Comparison of ENCODE assay signal across 9 mouse cellular contexts in genomic region chr3:57470981-57471601, GRCm38 (mm10). TPM values are rescaled to one million over a fixed set of nuclear protein-coding genes. Genes with fewer than 3 reads are reported as not detected.
DNase-seq lines count a peak whose midpoint lies in the region; ATAC-seq and TF ChIP-seq lines count a peak whose summit lies in the region.
"Had no signal": no experiment of that assay in that cellular context is flagged by ENCODE, and none has a peak within 500 bp of the region (broad histone marks: within the 10 kb centered on the region; RNA-seq: fewer than 3 reads in every experiment).

No protein-coding gene starts in this region.

- peak in 1 of 2 experiments; percentile 18 for DNase-seq in layer of hippocampus, adult 2 months (ENCODE audit: low spot score in 2 of 2)
- DNase-seq in layer of hippocampus, adult 18-20 months (ENCODE audit: low spot score in 2 of 2): no peak
- peak; percentile 61 for DNase-seq in embryonic facial prominence, embryonic 11.5 days (ENCODE audit: low spot score)
- peak; percentile 74 for DNase-seq in kidney, postnatal 0 days (ENCODE audit: low spot score)
- DNase-seq in lung, embryonic 14.5 days: peak; percentile 69
- DNase-seq in retina, embryonic 14.5 days (ENCODE audit: low spot score): peak; percentile 47

- H3K4me2 ChIP-seq in embryonic facial prominence, embryonic 11.5 days (ENCODE audit: low read depth, low read length): peak overlapping the region; percentile 19
- H3K4me2 ChIP-seq in heart, embryonic 14.5 days (ENCODE audit: low read length): peak overlapping the region; percentile 64
- peak overlapping the region; percentile 53 for H3K4me2 ChIP-seq in kidney, postnatal 0 days (ENCODE audit: low read length)
- peak overlapping the region; percentile 55 for H3K4me2 ChIP-seq in lung, embryonic 14.5 days

- TF ChIP-seq CTCF in layer of hippocampus, adult 2 months (conservative IDR thresholded peaks at IDR 0.05): no peak
- TF ChIP-seq CTCF in kidney, postnatal 0 days (IDR thresholded peaks at IDR 0.05; ENCODE audit: low read depth): no peak
- no peak for TF ChIP-seq CTCF in lung, embryonic 14.5 days (IDR thresholded peaks at IDR 0.05; ENCODE audit: low read depth)

- no peak overlapping the region for H3K9ac ChIP-seq in embryonic facial prominence, embryonic 11.5 days (replicated peaks; ENCODE audit: low read length)
- peak overlapping the region; percentile 57 for H3K9ac ChIP-seq in heart, embryonic 14.5 days (ENCODE audit: low read length)
- H3K9ac ChIP-seq in kidney, postnatal 0 days (ENCODE audit: low read depth, low read length): peak overlapping the region; percentile 40
- H3K9ac ChIP-seq in lung, embryonic 14.5 days: peak overlapping the region; percentile 35

- 4% methylated on average over 15 of the region's 15 CpGs for WGBS in embryonic facial prominence, embryonic 11.5 days
- 11% methylated on average over 15 of the region's 15 CpGs for WGBS in heart, embryonic 14.5 days
- WGBS in kidney, postnatal 0 days: 10% methylated on average over 15 of the region's 15 CpGs
- 7% methylated on average over 15 of the region's 15 CpGs for WGBS in lung, embryonic 14.5 days

- no peaks in the 10 kb centered on the region for H3K36me3 ChIP-seq in embryonic facial prominence, embryonic 11.5 days (replicated peaks; ENCODE audit: control insufficient read depth, insufficient read depth, low read depth, low read length)
- H3K36me3 ChIP-seq in heart, embryonic 14.5 days (ENCODE audit: control insufficient read depth, insufficient read depth, low read length): 0 out of 2 replicates have a peak, but pooled peaks cover 9% of the 10 kb centered on the region
- no peaks in the 10 kb centered on the region for H3K36me3 ChIP-seq in kidney, postnatal 0 days (ENCODE audit: insufficient read depth, low read length)
- H3K36me3 ChIP-seq in lung, embryonic 14.5 days (ENCODE audit: insufficient read depth): no peaks in the 10 kb centered on the region
- H3K36me3 ChIP-seq: G1E had no signal

- no peaks in the 10 kb centered on the region for H3K9me3 ChIP-seq in embryonic facial prominence, embryonic 11.5 days (replicated peaks; ENCODE audit: control insufficient read depth, low read length)
- no peaks in the 10 kb centered on the region for H3K9me3 ChIP-seq in heart, embryonic 14.5 days (ENCODE audit: control insufficient read depth, low read length)
- H3K9me3 ChIP-seq in kidney, postnatal 0 days (replicated peaks; ENCODE audit: low read length): no peaks in the 10 kb centered on the region
- no peaks in the 10 kb centered on the region for H3K9me3 ChIP-seq in lung, embryonic 14.5 days (ENCODE audit: low read depth, low read length)

- H3K4me3 ChIP-seq in layer of hippocampus, adult 2 months: peak overlapping the region; percentile 27
- H3K4me3 ChIP-seq in embryonic facial prominence, embryonic 11.5 days (ENCODE audit: low read depth, low read length): no peak overlapping the region
- H3K4me3 ChIP-seq in heart, embryonic 14.5 days (ENCODE audit: control insufficient read depth in 1 of 2, insufficient read depth in 1 of 2, low read depth in 1 of 2, low read length in 2 of 2): peak overlapping the region; percentile 25 to 28
- H3K4me3 ChIP-seq in kidney, postnatal 0 days (replicated peaks; ENCODE audit: low read depth, low read length): 0 out of 2 replicates have a peak overlapping the region, but pooled peaks have one; percentile 11
- H3K4me3 ChIP-seq in lung, embryonic 14.5 days (ENCODE audit: low read depth, low read length): peak overlapping the region; percentile 16; the same call in 1 of the 2 replicates

- ATAC-seq in embryonic facial prominence, embryonic 11.5 days (replicated peaks; ENCODE audit: insufficient number of reproducible peaks, low FRiP score, low TSS enrichment, low read depth): 0 out of 2 replicates have a peak, but pooled peaks have one; percentile 19
- peak; percentile 37; the same call in 1 of the 2 replicates for ATAC-seq in heart, embryonic 14.5 days (ENCODE audit: insufficient number of reproducible peaks, insufficient read depth, low FRiP score, low read depth)
- ATAC-seq in kidney, postnatal 0 days (replicated peaks; ENCODE audit: low FRiP score, low read depth): no peak
- ATAC-seq in lung, embryonic 14.5 days (ENCODE audit: insufficient read depth): peak; percentile 62
- no peak for ATAC-seq in activated CD4-positive, CD25-positive, alpha-beta regulatory T cell, adult 4 months

- H3K27ac ChIP-seq in layer of hippocampus, adult 2 months: peak overlapping the region; percentile 70
- peak overlapping the region; percentile 52; the same call in 1 of the 2 replicates for H3K27ac ChIP-seq in embryonic facial prominence, embryonic 11.5 days (replicated peaks; ENCODE audit: low read depth, low read length)
- peak overlapping the region; percentile 83 to 86 for H3K27ac ChIP-seq in heart, embryonic 14.5 days (replicated peaks in 1 of 2; ENCODE audit: control insufficient read depth in 1 of 2, insufficient read depth in 1 of 2, low read depth in 2 of 2, low read length in 2 of 2)
- H3K27ac ChIP-seq in kidney, postnatal 0 days: peak overlapping the region; percentile 74
- peak overlapping the region; percentile 91 for H3K27ac ChIP-seq in lung, embryonic 14.5 days (ENCODE audit: low read depth)

- H3K4me1 ChIP-seq in embryonic facial prominence, embryonic 11.5 days (ENCODE audit: control insufficient read depth, insufficient read depth, low read length): peaks cover 3% of the 10 kb centered on the region; the same call in 1 of the 2 replicates
- H3K4me1 ChIP-seq in heart, embryonic 14.5 days (ENCODE audit: control insufficient read depth in 2 of 2, insufficient read depth in 2 of 2, low read length in 2 of 2): peaks cover 10 to 25% of the 10 kb centered on the region in 2 experiments
- peaks cover 22% of the 10 kb centered on the region for H3K4me1 ChIP-seq in kidney, postnatal 0 days (replicated peaks; ENCODE audit: insufficient read depth, low read length)
- peaks cover 24% of the 10 kb centered on the region for H3K4me1 ChIP-seq in lung, embryonic 14.5 days (ENCODE audit: insufficient read depth)

- no peaks in the 10 kb centered on the region for H3K27me3 ChIP-seq in embryonic facial prominence, embryonic 11.5 days (ENCODE audit: control insufficient read depth, insufficient read depth, low read length)
- H3K27me3 ChIP-seq in heart, embryonic 14.5 days (ENCODE audit: control insufficient read depth, insufficient read depth, low read length): no peaks in the 10 kb centered on the region
- H3K27me3 ChIP-seq in kidney, postnatal 0 days (ENCODE audit: insufficient read depth, low read length): no peaks in the 10 kb centered on the region
- H3K27me3 ChIP-seq in lung, embryonic 14.5 days (ENCODE audit: insufficient read depth, low read length): no peaks in the 10 kb centered on the region

RNA-seq across cellular contexts. Expression of gene Tm4sf4, which starts 46.0 kb away (rescaled TPM):
- not detected for total RNA-seq in layer of hippocampus, adult 2 months (2021)
- total RNA-seq in layer of hippocampus, adult 18-20 months (2021): not detected
- not detected in 2 replicates for polyA plus RNA-seq in embryonic facial prominence, embryonic 11.5 days (2014; fragmentation: Nextera tagmentation; extraction: Ambion mirVana)
- 0.70 and 1.1 TPM in 2 replicates for polyA plus RNA-seq in heart, embryonic 14.5 days (2014; fragmentation: Nextera tagmentation; extraction: Ambion mirVana)
- polyA plus RNA-seq in kidney, postnatal 0 days (2015; fragmentation: Nextera tagmentation; extraction: Ambion mirVana): 0.79 and 0.93 TPM in 2 replicates
- polyA plus RNA-seq in lung, embryonic 14.5 days (2014; fragmentation: Nextera tagmentation; extraction: Ambion mirVana): 0.12 TPM in 1 of 2 replicates, not detected in the other
- not detected for polyA plus RNA-seq in activated CD4-positive, CD25-positive, alpha-beta regulatory T cell, adult 4 months (2017; shearing (Covaris generic))
- total RNA-seq: G1E had no signal
- polyA plus RNA-seq: G1E had no signal

Comparison
In these comparisons a context has a peak if more than half of its experiments do, and no peak if none do; other contexts are left out.
1. DNase-seq: peak in embryonic facial prominence, embryonic 11.5 days (single experiment), kidney, postnatal 0 days (single experiment), lung, embryonic 14.5 days (single experiment) and retina, embryonic 14.5 days (single experiment); none in layer of hippocampus, adult 18-20 months (0 of 2).
2. ATAC-seq: peak in embryonic facial prominence, embryonic 11.5 days (single experiment), heart, embryonic 14.5 days (single experiment) and lung, embryonic 14.5 days (single experiment); none in kidney, postnatal 0 days (single experiment) and activated CD4-positive, CD25-positive, alpha-beta regulatory T cell, adult 4 months (single experiment).
3. Peak in every context shown above with its lines, with median percentiles within 50 percentile points of each other: H3K27ac ChIP-seq and H3K4me2 ChIP-seq.